Mouse (Mus musculus): ENCODE results near the gene Stx1b.
"Not testable (repeated sequence)": the region's sequence is repeated elsewhere in the genome, so short reads cannot be mapped to it uniquely, and the experiment has no call there.

The Stx1b gene

DNA sequence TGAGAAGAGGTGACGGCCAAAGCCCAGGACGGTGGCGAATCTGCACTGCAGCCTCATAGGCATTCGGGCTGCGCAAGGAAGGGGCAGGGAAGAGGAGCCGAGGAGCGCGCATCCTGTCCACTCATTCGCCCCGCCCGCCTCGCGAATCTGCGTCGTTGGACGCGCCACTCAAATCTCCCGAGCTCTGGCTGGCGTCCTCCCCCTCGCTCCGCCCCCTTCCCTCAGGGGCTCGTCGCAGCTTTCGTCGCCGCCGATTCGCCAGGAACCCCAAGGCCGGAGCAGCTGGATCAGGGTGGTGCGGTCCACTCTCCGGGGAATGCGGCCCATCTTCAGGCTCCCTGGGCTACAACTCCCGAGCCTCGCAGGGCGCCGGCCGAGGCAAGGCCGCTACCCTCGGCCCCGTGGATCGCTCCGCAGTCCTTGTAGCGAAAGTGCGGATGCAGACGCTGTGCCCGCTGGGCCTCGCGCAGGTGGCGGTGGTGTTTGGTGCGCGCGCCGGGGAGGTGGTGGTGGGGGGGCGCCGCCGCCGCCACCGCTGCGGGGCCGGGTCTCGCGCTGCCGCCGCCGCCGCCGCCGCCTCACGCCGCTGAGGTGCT lies 47.4 kb downstream of the Stx1b start:
- peak; percentile 94 for DNase-seq (ENCODE audit: low spot score in 2 of 2)

DNA sequence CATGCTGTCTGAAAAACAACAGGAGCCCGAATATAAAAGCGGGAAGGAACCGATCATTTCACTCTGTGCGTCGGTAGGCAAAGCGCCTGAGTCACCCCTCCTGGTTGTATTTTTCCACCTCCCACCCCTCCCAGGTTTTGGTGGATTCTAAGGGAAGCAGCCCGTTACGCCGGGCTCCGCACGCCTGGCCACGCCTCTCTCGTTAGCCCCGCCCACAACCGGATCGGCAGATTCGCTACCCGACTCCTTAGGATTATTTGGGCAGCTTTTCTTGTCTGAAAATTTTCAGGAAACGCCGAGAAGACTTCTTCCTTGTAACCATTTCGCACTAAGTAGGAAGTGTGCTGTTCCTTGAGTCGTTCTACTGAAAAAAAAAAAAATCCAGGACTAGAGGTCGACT lies 47.9 kb downstream of the Stx1b start, which contains the start of gene Setd1a:
Setd1a (plus strand) TSS at position 245 of the 400 bp plus-strand sequence.
- peak; percentile 77 to 84 for DNase-seq (ENCODE audit: low spot score in 2 of 2)

DNA sequence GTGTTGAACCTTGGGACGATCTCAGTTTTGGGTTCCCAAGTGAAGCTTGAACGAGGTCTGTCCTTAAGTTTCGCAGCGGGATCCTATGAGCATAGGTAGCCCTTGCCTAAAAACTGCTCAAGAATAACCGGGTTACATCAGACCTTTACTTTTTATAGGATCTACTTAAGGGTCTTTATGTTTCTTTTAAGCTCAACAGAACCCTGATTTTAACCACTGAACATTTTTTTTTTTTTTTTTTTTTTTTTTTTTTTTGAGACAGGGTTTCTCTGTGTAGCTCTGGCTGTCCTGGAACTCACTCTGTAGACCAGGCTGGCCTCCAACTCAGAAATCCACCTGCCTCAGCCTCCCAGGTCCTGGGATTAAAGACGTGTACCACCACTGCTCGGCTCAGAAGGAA lies 48.5 kb downstream of the Stx1b start:
- DNase-seq (ENCODE audit: low spot score in 2 of 2): not testable (repeated sequence)

DNA sequence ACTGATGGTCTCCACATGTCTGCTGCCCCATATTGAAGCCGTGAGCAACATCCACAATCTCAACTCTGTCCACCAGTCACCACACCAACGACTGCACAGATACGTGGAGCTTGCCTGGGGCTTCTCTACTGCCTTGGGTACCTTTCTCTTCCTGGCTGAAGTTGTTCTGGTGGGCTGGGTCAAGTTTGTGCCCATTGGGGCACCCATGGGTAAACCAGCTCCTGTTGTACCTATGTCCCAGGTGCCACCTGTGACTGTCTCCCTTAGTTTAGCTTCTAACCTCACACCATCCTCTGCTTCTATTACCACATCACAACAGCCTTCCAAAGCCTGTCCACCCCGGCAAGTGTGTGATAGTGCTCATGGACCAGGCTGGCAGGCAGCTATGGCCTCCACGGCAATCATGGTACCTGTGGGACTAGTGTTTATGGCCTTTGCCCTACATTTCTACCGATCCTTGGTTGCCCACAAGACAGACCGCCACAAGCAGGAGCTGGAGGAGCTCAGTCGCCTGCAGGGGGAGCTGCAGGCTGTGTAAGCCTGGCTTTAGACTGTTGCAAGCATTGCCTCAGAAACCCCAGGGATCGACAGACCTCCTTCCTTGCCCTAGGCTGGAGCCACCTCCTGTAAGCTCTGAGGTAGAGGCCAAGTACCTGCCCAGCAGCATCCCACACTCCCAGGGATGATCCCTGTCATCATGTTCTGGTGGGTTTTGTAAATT lies 50.5 kb downstream of the Stx1b start:
- DNase-seq (ENCODE audit: low spot score in 2 of 2): peak in 1 of 2 experiments; percentile 54

DNA sequence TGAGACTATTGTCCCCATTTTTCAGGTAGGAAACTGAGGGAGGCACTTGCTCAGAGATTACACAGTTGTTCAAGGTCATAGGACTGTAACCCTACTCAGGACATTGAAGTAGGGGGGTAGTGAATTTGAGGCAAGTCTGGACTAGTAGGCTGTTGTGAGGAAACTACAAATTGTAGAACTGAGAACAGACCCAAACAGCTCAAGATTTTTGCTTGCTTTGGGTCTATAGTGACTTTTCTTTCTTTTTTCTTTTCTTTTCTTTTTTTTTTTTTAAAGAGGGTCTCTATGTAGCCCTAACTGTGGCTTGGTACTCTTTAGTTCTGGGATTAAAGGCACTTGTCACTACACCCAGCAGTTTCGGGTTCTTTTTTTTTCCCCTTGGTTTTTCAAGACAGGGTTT lies 51.8 kb downstream of the Stx1b start:
- no peak for DNase-seq (ENCODE audit: low spot score in 2 of 2)

DNA sequence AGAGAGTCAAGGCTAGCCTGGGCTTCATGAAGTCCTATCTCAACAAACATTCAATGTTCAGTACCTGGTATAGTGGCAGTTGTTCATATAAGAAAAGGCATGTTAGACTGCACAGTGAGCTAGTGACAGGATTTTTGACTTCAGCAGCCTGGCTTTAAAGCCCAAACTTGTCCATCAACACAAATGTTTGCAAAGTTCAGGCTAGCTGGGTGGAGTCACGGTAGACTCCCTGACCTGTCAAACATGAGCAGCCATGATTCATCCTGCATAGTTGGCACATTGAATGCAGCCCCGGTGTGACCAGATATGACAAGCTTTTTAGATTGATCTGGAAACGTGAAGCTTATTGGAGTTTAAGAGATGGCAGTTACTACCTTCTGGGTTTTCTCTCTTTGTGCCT lies 52.3 kb downstream of the Stx1b start:
- no peak for DNase-seq (ENCODE audit: low spot score in 2 of 2)

DNA sequence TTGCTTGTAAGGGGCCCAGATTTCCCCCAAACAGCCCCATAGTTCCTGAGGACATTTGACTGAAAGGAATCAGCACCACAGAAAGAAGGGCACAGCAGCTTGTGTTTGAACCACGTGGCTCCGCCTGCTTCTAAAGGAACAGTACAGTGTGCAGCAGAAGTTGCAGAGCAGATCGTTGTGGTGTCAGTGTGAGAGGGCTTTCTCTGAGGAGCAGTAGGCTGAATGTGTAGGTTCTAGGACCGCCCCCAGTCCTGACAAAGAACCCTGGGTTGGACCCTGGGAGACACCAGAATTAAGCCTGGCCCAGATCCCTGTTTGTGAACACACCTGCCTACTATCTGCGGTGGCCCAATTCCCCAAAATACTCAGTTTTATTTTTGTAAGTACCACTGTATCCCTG lies 53.1 kb downstream of the Stx1b start:
- DNase-seq (ENCODE audit: low spot score in 2 of 2): peak; percentile 55 to 72

DNA sequence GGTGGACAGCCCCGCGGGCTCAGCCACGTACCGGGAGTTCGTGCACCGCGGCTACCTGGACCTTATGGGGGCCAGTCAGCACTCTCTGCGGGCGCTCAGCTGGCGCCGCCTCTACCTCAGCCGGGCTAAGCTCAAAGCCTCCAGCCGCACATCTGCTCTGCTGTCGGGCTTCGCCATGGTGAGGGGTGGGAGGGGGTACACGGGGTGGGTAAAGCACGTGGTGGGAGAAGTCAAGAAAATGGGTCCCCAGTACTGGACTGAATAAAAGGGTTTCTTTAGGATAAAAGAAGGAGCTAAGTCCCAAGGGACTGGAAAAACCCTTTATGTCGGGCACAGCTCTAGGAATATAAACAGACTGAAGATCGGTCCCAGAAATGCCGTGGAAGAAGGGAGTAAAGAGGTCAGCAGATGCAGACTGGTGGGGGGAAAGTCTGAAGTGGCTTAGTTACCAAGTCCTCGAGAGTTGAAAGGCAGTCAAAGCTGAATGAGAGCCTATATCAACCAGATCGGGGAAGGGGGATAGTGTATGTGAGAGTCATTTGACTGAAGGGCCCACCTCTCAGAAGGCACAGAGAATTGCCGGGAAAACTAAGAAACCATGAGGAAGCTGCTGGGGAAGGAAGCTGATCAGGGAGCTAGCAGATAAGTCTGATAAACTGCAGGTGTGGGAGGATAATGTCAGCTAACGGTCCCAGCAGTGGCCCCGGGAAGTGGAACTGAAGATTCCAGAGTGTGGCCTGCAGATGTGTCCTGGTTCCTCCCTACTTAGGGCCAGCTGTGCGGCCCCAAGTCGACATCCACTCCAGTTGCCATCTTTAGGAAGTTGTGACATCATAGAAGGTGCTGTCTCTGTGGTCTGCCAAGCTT lies 54.1 kb downstream of the Stx1b start:
- no peak for DNase-seq (ENCODE audit: low spot score in 2 of 2)

DNA sequence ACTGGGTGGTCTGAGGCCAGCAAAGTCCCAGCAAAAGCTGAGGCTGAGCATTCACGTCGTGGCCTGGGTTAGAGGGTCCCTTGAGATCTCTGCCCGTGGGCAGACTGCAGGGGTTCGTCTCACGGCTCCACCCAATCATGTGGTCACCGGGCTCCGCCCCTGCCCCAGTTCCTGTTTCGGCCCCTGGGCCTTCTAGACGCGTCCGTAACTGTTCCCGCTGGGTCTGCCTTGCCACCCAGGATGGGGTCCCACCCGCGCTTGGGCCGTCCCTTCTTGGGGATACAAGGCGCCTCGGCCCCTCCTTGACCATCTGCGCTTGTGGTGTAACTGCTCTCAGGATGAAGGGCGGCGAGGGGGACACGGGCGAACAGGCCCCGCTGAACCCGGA lies 54.7 kb downstream of the Stx1b start, which contains the start of gene Orai3:
Orai3 (plus strand) TSS at position 165 of the 388 bp plus-strand sequence.
- peak; percentile 78 to 85 for DNase-seq (ENCODE audit: low spot score in 2 of 2)

DNA sequence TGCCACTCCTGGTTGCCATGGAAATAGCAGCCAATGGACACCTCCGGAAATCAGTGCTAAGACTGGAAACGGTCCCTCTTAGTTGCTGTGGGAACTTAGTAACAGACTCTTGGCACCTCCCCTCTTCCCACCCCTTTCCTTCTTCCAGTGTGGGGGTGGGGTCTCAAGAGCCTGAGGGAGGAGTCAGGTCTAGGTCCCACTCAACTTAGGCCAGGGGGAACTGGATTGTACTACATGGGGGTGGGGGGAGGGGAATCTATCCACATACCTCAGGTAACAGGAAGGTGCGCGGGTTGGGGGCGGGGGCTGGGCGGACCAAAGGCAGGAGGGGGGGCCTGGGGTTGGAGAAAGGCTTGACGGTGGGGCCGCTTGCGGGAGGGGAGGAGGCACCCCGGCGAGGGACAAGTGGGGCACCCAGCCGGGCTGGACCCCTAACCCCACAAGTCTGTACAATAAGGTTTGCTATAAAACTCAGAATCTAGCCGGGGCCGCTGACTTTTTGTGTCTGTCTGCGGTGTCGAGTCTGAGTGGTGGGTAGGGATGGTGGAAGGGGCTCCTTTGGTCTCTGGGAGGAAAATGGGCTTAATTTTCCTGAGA lies 55.3 kb downstream of the Stx1b start:
- peak; percentile 95 to 97 for DNase-seq (ENCODE audit: low spot score in 2 of 2)

DNA sequence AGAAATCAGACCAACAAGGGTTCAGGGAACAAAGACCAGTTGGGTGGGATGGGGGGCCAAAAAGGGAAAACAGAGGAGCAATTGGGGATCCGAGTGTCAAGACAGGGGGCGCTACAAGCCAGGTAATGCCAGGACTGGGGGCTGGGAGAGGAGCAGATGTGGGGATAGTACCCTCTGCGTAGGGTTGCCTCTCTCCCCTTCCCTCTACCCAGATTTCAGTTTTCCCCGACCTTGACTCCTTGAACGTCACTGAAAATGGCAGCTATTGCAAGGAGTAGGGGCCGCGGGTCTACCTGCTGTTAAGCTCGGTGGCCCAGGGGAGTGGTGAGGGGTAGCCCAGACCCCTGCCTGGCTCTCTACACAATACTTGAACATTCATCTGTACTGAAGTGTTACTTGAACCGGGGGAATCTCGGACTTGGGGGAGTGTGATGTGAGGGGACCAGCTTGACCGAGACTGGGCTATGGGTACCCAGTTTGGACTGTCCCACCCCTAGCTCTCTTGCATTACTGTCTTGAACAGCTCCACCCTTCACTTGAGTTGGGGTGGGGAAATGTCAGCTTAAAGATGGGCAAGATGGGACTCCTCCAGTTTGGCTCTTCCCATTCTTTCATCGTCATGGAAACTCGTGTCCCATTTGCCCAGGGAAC lies 55.9 kb downstream of the Stx1b start:
- no peak for DNase-seq (ENCODE audit: low spot score in 2 of 2)

DNA sequence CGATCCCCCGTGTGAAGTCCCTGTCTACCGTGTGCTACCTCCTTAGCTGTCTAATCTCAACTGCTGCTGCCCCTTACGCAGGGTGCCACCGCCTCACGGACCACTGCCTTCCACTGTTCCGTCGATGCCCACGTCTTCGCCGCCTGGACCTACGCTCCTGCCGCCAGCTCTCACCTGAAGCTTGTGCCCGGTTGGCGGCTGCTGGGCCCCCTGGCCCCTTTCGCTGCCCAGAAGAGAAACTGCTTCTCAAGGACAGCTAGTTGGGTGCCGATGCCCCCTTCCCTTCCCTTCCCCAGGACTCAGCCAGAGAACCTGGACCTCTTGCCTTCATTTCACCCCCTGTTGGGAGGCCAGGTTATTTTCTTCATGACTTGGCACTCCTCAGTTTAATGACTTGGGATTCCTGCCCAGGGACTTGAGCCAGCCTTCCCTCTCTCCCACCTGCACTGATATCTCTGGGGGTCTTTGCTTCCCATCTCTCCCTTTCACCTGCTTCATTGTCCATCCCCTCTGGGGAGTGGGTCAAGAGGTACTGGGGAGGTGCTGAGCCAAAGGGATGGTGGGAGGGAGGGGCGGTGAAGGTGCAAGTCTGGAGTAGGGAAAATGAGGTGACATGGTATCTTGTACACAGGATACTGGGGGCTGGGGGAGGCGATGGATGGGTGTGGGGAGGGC lies 56.5 kb downstream of the Stx1b start:
- no peak for DNase-seq (ENCODE audit: low spot score in 2 of 2)

DNA sequence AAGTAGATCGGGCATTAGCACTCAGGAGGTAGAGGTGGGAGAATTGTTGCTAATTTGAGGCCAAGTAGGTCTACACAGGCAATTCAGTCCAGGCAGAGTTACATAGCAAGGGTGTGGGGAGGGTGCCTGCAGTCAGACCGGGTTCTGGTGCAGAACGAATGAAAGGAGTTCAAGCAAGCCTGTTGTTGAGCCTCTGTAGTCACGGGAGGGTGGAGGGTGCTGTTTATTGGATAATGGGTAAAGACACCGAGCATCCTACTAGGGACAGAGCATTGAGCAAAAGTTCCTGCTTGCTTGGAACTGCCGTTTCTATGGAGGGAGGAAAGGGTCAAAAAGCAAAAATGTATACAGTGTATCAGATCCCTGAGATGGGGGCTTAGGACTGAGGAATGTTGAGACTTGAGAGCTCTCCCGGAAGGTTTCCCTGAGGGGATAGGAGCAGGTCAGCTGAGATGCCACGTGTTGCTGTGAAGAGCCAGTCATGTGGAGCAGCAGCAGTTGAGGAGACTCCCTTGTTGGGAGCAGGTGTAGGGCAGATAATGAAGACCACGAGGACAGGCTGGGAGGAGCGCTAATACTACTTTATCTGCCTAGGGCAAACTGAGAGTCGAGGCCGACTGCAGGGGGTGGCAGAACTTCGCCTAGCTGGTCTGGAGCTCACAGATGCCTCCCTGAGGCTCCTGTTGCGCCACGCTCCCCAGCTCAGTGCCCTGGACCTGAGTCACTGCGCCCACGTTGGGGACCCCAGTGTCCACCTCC lies 57.3 kb downstream of the Stx1b start:
- no peak for DNase-seq (ENCODE audit: low spot score in 2 of 2)

DNA sequence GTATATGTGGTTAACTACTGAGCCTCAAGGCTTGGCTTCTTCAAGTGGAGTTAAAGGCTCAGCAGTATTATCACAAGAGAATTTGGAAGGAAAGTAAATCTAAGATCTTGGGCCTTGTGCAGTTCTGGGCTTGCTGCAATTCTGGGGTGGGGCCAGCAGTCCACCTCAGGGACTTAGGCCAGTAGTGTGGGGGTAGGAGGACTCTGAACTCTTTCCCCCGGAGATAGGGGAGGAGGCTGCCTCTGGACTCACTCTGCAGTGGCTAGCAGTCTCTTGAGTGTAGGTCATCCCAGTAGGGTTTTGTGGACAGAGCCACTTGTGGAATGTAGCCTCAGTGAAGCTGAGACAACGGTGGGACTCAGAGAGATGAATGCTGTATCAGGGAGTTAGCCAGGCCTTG lies 58.6 kb downstream of the Stx1b start:
- no peak for DNase-seq (ENCODE audit: low spot score in 2 of 2)

DNA sequence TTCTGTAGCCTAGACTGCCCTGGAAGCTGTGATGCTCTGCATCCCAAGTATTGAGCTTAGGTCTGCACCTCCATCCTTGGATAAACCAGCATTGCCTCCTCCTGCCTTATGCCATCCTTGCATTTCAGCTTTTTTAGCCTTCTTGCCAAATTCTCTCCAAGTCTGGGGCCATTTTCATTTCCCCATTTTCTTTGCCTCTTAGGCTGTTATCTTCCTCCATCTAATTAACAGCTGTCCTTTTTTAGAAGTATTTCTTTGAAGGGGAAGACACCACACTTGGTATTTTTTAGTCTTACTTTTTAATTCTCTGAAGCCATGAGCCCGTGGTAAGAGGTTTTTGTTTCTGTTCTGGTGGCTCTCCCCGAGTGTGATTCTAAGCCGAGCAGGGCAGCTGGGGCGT lies 60.7 kb downstream of the Stx1b start:
- DNase-seq (ENCODE audit: low spot score in 2 of 2): no peak

DNA sequence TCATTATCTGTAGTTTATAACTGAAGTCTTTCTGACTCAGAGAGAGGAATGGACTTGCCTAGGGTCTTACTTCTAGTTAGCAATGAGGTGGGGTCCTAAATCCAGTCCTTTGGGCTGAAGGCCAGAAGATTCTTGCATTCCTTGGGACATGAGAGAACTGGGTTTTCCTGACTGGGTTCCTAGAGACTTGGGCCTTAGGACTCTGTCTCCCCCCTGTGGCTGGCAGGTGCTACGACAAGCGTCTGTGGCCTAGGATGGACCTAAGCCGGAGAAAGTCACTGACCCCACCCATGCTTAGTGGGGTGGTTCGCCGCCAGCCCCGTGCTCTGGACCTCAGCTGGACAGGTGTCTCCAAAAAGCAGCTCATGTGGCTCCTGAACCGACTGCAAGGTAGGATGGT lies 63.3 kb downstream of the Stx1b start:
- no peak for DNase-seq (ENCODE audit: low spot score in 2 of 2)

DNA sequence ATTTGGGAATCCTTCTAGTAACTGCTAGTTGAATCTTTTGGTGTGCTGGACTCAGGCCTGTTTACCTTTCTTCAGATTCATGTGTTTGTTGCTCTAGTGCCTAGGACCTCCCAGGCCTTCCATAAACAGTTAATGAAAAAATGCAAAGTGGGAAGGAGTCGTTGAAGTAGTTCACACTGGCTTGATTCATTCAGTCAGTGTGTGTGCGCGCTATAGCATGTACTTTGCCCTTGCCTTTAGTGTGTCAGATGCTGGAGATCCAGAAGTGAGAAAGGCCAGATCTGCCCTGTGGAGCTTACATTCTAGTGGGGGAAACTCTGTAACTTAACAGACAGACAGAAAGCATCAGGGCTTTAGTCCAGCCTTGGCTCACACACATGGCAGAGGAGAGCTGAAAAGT lies 63.9 kb downstream of the Stx1b start:
- no peak for DNase-seq (ENCODE audit: low spot score in 2 of 2)

DNA sequence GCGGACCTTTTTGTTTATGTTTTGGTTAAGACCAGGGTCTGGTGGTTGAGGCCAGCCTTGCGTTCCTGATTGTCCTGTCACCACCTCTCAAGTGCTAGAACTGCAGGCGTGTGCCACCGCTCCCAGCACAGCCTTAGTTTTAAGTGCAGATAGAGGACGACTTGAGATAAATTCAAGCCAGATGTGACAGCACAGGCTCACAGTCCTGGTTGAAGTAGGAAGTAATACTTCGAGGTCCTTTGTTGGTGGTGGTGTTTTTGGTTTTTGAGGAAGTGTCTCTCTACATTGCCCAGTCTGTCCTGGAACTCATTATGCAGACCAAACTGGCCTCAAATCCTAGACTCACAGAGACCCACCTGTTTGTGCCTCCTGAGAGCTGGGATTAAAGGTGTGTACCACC lies 64.6 kb downstream of the Stx1b start:
- DNase-seq (ENCODE audit: low spot score in 2 of 2): no peak
